Mouse (Mus musculus) hindbrain, embryonic 16.5 days (tissue): ENCODE results near the gene Gm45717. TPM values are rescaled to one million over a fixed set of nuclear protein-coding genes. Genes with fewer than 3 reads are reported as not detected.

ENCODE experiments used
- ATAC-seq: fragments of 200-750 bp; cut with Nextera tagmentation; 2 replicates; pipeline ENCODE4 v1.8.0; 2017; ENCODE audit warnings: moderate TSS enrichment, moderate library complexity
- H3K27ac ChIP-seq: fragments of 300-500 bp; sonication (generic); 2 replicates; pipeline ENCODE4 v1.5.1; 2014; ENCODE audit warnings: low read depth, mild to moderate bottlenecking, control low read depth, low read length, moderate library complexity
- H3K27me3 ChIP-seq: fragments of 300-500 bp; sonication (generic); replicated peaks from 2 replicates; pipeline ENCODE4 v1.6.1; 2014; ENCODE audit warnings: low read length; ENCODE audit not compliant: control insufficient read depth, insufficient read depth
- H3K36me3 ChIP-seq: fragments of 300-500 bp; sonication (generic); 2 replicates; pipeline ENCODE4 v1.6.1; 2014; ENCODE audit warnings: mild to moderate bottlenecking, low read length, moderate library complexity, mixed read lengths; ENCODE audit not compliant: control insufficient read depth, insufficient read depth
- H3K4me1 ChIP-seq: fragments of 300-500 bp; sonication (generic); 2 replicates; pipeline ENCODE4 v1.6.1; 2014; ENCODE audit warnings: low read depth, low read length; ENCODE audit not compliant: control insufficient read depth, insufficient read depth
- H3K4me2 ChIP-seq: fragments of 300-500 bp; sonication (generic); 2 replicates; pipeline ENCODE4 v1.6.1; 2014; ENCODE audit warnings: mild to moderate bottlenecking, low read length, control low read depth, moderate library complexity
- H3K4me3 ChIP-seq: fragments of 300-500 bp; sonication (generic); 2 replicates; pipeline ENCODE4 v1.5.1; 2014; ENCODE audit warnings: mild to moderate bottlenecking, low read length, control low read depth, moderate library complexity
- H3K9ac ChIP-seq: fragments of 300-500 bp; sonication (generic); 2 replicates; pipeline ENCODE4 v1.6.1; 2014; ENCODE audit warnings: low read depth, mild to moderate bottlenecking, control low read depth, low read length, moderate library complexity
- H3K9me3 ChIP-seq: fragments of 300-500 bp; sonication (generic); 2 replicates; pipeline ENCODE4 v1.6.1; 2014; ENCODE audit warnings: mild to moderate bottlenecking, low read length, moderate library complexity; ENCODE audit not compliant: control insufficient read depth
- WGBS: fragments of 180-500 bp; shearing (Covaris S2); extraction: QIAGEN DNeasy Blood & Tissue Kit; methylation state at CpG from one replicate; pipeline ENCODE4 v1.1.7; 2014; 5-methylcytosine and 5-hydroxymethylcytosine counted together
- polyA plus RNA-seq: library from polyadenylated mRNA; unstranded; fragments of >200 nt; fragmentation: Nextera tagmentation; extraction: Ambion mirVana; gene quantifications from 2 replicates; pipeline ENCODE4 v1.2.1, GENCODE M21; 2015

The Gm45717 gene
- polyA plus RNA-seq, 1 experiment from 2014 or later = not detected

DNA sequence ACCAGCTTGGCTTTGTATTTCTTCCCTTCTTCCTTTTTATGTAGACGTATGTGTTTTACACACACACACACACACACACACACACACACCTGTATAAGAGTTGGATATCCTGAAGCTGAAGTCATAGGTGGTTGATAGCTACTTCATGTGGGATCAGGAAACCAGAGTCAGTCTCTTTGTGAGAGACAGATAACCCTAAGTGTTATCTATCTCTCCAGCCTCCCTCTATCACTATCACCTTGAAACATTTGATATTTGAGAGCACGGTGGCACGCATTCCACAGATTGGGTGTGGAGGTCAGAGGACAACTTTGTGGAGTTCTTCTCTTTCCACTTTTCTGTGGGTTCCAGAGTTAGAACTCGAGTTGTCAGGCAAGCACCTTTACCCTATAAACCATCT lies 35.8 kb downstream of the Gm45717 start:
- no peak for ATAC-seq
- Histone ChIP-seq H3K4me3 (no peak overlapping the region), H3K4me1 (peaks cover 18% of the 10 kb centered on the region), H3K27ac (no peak overlapping the region), H3K4me2 (no peak overlapping the region), H3K9me3 (no peaks in the 10 kb centered on the region), H3K9ac (no peak overlapping the region), H3K27me3 (peaks cover 53% of the 10 kb centered on the region), H3K36me3 (no peaks in the 10 kb centered on the region)
- 78% methylated on average over 4 of the region's 4 CpGs for WGBS

GRCm38 (mm10) chr7:140914031-140914690 lies 41.6 kb downstream of the Gm45717 start:
- no peak overlapping the region for H3K4me3 ChIP-seq
- WGBS = 85% methylated on average over 8 of the region's 8 CpGs
- no peak overlapping the region for H3K27ac ChIP-seq
- H3K9me3 ChIP-seq = no peaks in the 10 kb centered on the region
- H3K4me2 ChIP-seq = no peak overlapping the region
- peaks cover 4% of the 10 kb centered on the region for H3K27me3 ChIP-seq
- no peak overlapping the region for H3K9ac ChIP-seq
- no peaks in the 10 kb centered on the region for H3K4me1 ChIP-seq
- ATAC-seq = no peak
- no peaks in the 10 kb centered on the region for H3K36me3 ChIP-seq

DNA sequence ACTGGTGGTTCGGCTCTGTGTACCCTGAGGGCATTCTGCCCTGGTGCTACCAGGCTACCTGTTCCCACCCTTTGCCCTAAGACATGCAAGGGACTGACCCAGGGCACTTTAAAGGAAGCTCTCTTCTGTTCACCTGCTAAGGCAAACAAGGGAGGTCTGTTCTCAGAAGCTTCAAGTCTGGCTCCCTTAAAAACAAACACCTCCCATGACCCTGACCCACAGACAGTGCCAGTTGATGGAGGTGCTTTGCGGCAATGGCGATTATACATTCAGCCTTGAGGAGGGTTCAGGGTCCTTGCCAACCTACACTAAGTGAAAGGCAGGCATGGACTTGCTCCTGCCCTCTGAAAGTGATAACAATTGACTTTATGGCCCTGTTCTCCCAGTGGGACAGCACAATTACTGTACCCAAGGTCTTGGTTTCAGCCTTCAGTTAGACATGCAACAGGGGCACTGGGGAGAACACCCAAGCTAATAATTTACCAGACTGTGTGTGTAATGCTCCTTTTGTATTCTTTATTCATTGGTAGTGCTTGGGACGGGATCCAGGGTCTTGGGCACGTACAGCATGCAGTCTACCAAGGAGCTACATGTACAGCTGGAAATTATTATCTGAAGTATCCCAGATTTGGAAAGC lies 42.8 kb downstream of the Gm45717 start:
- ATAC-seq = no peak
- Histone ChIP-seq H3K36me3 (no peaks in the 10 kb centered on the region), H3K9ac (no peak overlapping the region), H3K4me2 (no peak overlapping the region), H3K27ac (no peak overlapping the region), H3K9me3 (no peaks in the 10 kb centered on the region), H3K27me3 (peaks cover 2% of the 10 kb centered on the region; the same call in 1 of the 2 replicates), H3K4me1 (peaks cover 5% of the 10 kb centered on the region), H3K4me3 (no peak overlapping the region)
- WGBS = 75% methylated on average over 5 of the region's 5 CpGs

DNA sequence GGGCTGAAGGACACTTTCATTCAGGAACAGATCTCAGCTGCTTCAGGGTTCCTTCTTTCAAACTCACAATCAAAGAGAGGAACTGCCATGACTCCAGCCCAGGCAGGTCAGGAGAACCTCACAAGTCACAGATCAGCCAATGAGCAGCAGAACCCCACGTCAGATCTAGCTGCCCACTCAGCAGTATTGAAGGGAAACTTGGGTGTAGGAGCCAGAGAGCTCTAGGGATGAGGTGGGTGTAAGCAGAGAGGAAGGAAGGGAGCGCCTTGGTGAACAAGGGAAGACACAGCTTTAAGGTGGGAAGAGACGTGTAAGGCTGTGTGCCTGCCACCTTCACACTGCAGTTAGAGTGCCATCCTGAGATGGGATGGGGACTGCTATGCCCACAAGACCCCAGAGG lies 43.4 kb downstream of the Gm45717 start:
- H3K4me2 ChIP-seq = no peak overlapping the region
- H3K27ac ChIP-seq = no peak overlapping the region
- peaks cover 5% of the 10 kb centered on the region for H3K4me1 ChIP-seq
- H3K27me3 ChIP-seq = peaks cover 2% of the 10 kb centered on the region; the same call in 1 of the 2 replicates
- no peaks in the 10 kb centered on the region for H3K9me3 ChIP-seq
- H3K9ac ChIP-seq = no peak overlapping the region
- no peaks in the 10 kb centered on the region for H3K36me3 ChIP-seq
- no peak for ATAC-seq
- H3K4me3 ChIP-seq = no peak overlapping the region
- 69% methylated on average over 3 of the region's 3 CpGs for WGBS

- peak; percentile 82 for ATAC-seq
- Histone ChIP-seq H3K36me3 (no peaks in the 10 kb centered on the region), H3K27ac (no peak overlapping the region), H3K4me3 (peak overlapping the region; percentile 49), H3K27me3 (peaks cover 2% of the 10 kb centered on the region; the same call in 1 of the 2 replicates), H3K9ac (peak overlapping the region; percentile 53), H3K9me3 (no peaks in the 10 kb centered on the region), H3K4me1 (peaks cover 5% of the 10 kb centered on the region), H3K4me2 (peak overlapping the region; percentile 91)
- 2% methylated on average over 19 of the region's 19 CpGs for WGBS
Measured at GRCm38 (mm10) chr7:140908634-140909107, 47.1 kb downstream of the Gm45717 start.

- 0 out of 2 replicates have a peak, but pooled peaks have one; percentile 3 for ATAC-seq
- H3K9ac ChIP-seq = no peak overlapping the region
- H3K4me2 ChIP-seq = no peak overlapping the region
- peaks cover 5% of the 10 kb centered on the region for H3K4me1 ChIP-seq
- H3K27ac ChIP-seq = no peak overlapping the region
- no peak overlapping the region for H3K4me3 ChIP-seq
- 52% methylated on average over 7 of the region's 7 CpGs for WGBS
- peaks cover 2% of the 10 kb centered on the region; the same call in 1 of the 2 replicates for H3K27me3 ChIP-seq
- H3K36me3 ChIP-seq = no peaks in the 10 kb centered on the region
- H3K9me3 ChIP-seq = no peaks in the 10 kb centered on the region
Measured at GRCm38 (mm10) chr7:140908181-140908580, 47.6 kb downstream of the Gm45717 start.

DNA sequence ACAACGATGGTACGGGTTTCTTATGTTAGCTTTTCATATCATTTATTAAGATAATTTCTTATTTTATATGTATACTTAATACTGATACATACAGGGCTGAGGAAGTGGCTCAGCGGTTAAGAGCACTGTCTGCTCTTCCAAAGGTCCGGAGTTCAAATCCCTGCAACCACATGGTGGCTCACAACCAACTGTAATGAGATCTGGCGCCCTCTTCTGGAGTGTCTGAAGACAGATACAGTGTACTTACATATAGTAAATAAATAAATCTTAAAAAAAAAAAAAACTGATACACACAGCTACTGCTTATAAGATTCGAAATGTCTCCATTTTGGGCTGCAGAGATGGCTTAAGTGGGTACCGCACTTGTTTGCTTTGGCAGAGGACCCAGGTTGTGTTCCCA lies 48.0 kb downstream of the Gm45717 start:
- Histone ChIP-seq H3K9ac (no peak overlapping the region), H3K4me2 (no peak overlapping the region), H3K9me3 (no peaks in the 10 kb centered on the region), H3K4me3 (no peak overlapping the region), H3K4me1 (peaks cover 5% of the 10 kb centered on the region), H3K27me3 (peaks cover 2% of the 10 kb centered on the region; the same call in 1 of the 2 replicates), H3K27ac (no peak overlapping the region), H3K36me3 (no peaks in the 10 kb centered on the region)
- ATAC-seq = no peak
- WGBS = 87% methylated on average over 7 of the region's 7 CpGs

GRCm38 (mm10) chr7:140907131-140907530 lies 48.6 kb downstream of the Gm45717 start:
- Histone ChIP-seq H3K9ac (no peak overlapping the region), H3K27ac (no peak overlapping the region), H3K4me2 (no peak overlapping the region), H3K36me3 (no peaks in the 10 kb centered on the region), H3K9me3 (no peaks in the 10 kb centered on the region), H3K27me3 (peaks cover 2% of the 10 kb centered on the region; the same call in 1 of the 2 replicates), H3K4me3 (no peak overlapping the region), H3K4me1 (peaks cover 5% of the 10 kb centered on the region)
- ATAC-seq = no peak
- 85% methylated on average over 13 of the region's 13 CpGs for WGBS

DNA sequence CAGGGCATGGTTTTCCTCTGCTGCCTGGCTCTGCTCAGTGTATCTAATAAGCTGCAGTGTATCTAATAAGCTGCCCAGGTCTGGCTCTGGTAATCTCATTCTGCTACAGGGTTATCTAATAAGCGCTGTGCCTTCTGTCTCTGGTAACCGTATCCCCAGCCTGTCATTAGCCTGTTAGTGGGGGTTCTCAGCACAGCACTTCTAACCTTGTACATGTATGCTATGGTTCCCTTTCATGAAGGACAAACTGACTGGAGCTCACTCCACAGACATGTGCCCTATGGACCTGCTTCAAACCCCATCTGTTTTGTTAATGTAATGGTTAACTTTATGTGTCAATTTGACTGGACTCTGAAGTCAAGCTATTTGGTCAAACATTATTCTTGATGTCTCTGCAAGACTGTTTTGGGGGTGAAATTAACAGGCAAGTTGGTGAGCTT lies 50.1 kb downstream of the Gm45717 start:
- H3K27me3 ChIP-seq = peaks cover 2% of the 10 kb centered on the region; the same call in 1 of the 2 replicates
- H3K27ac ChIP-seq = no peak overlapping the region
- no peaks in the 10 kb centered on the region for H3K36me3 ChIP-seq
- WGBS = 84% methylated on average over 2 of the region's 2 CpGs
- no peak overlapping the region for H3K4me3 ChIP-seq
- peaks cover 5% of the 10 kb centered on the region for H3K4me1 ChIP-seq
- no peaks in the 10 kb centered on the region for H3K9me3 ChIP-seq
- no peak overlapping the region for H3K4me2 ChIP-seq
- ATAC-seq = no peak
- no peak overlapping the region for H3K9ac ChIP-seq
